Mouse (Mus musculus): Measurements from ENCODE around the gene Otof. TPM values are rescaled to one million over a fixed set of nuclear protein-coding genes. Genes with fewer than 3 reads are reported as not detected.

Gene Otof
- polyA plus RNA-seq, 1 experiment from 2014 or later: 0.20 TPM

- Histone ChIP-seq H3K27ac (no peak overlapping the region), H3K4me2 (replicated peaks) (no peak overlapping the region), H3K4me3 (no peak overlapping the region), H3K36me3 (no peaks in the 10 kb centered on the region), H3K27me3 (replicated peaks) (no peaks in the 10 kb centered on the region), H3K4me1 (no peaks in the 10 kb centered on the region), H3K9ac (no peak overlapping the region), H3K9me3 (no peaks in the 10 kb centered on the region)
- no peak for ATAC-seq (ENCODE audit: low FRiP score, low read depth)
- WGBS: 83% methylated on average over 4 of the region's 4 CpGs
Observed at GRCm38 (mm10) chr5:30423121-30423520, 38.6 kb downstream of the Otof start.

GRCm38 (mm10) chr5:30416665-30417064, 45.1 kb downstream of the Otof start:
- H3K4me2 ChIP-seq (replicated peaks): no peak overlapping the region
- H3K9ac ChIP-seq: no peak overlapping the region
- no peaks in the 10 kb centered on the region for H3K27me3 ChIP-seq (replicated peaks)
- no peak overlapping the region for H3K4me3 ChIP-seq
- ATAC-seq (ENCODE audit: low FRiP score, low read depth): no peak
- no peak overlapping the region for H3K27ac ChIP-seq
- H3K4me1 ChIP-seq: no peaks in the 10 kb centered on the region
- no peaks in the 10 kb centered on the region for H3K36me3 ChIP-seq
- no peaks in the 10 kb centered on the region for H3K9me3 ChIP-seq
- 28% methylated on average over 5 of the region's 5 CpGs for WGBS

GRCm38 (mm10) chr5:30415876-30416275, 45.9 kb downstream of the Otof start:
- WGBS: 63% methylated on average over 4 of the region's 4 CpGs
- no peak overlapping the region for H3K27ac ChIP-seq
- no peak for ATAC-seq (ENCODE audit: low FRiP score, low read depth)

GRCm38 (mm10) chr5:30415381-30415780, 46.4 kb downstream of the Otof start:
- Histone ChIP-seq H3K4me1 (no peaks in the 10 kb centered on the region), H3K36me3 (no peaks in the 10 kb centered on the region), H3K4me2 (replicated peaks) (no peak overlapping the region), H3K4me3 (no peak overlapping the region), H3K27ac (no peak overlapping the region), H3K9me3 (no peaks in the 10 kb centered on the region), H3K9ac (no peak overlapping the region), H3K27me3 (replicated peaks) (no peaks in the 10 kb centered on the region)
- ATAC-seq (ENCODE audit: low FRiP score, low read depth): no peak
- 74% methylated on average over 2 of the region's 2 CpGs for WGBS

More at GRCm38 (mm10) chr5:30415876-30416275, 45.9 kb downstream of the Otof start:
- no peaks in the 10 kb centered on the region for H3K9me3 ChIP-seq
- H3K9ac ChIP-seq: no peak overlapping the region
- H3K36me3 ChIP-seq: no peaks in the 10 kb centered on the region
- no peaks in the 10 kb centered on the region for H3K4me1 ChIP-seq
- H3K4me2 ChIP-seq (replicated peaks): no peak overlapping the region
- no peak overlapping the region for H3K4me3 ChIP-seq
- H3K27me3 ChIP-seq (replicated peaks): no peaks in the 10 kb centered on the region

- Histone ChIP-seq H3K27ac (no peak overlapping the region), H3K4me2 (replicated peaks) (no peak overlapping the region), H3K4me3 (no peak overlapping the region), H3K36me3 (no peaks in the 10 kb centered on the region), H3K4me1 (peaks cover 5% of the 10 kb centered on the region; the same call in 1 of the 2 replicates), H3K27me3 (replicated peaks) (no peaks in the 10 kb centered on the region), H3K9ac (no peak overlapping the region), H3K9me3 (no peaks in the 10 kb centered on the region)
- ATAC-seq (ENCODE audit: low FRiP score, low read depth): no peak
- WGBS: 65% methylated on average over 10 of the region's 10 CpGs
Observed at GRCm38 (mm10) chr5:30411524-30411923, 50.2 kb downstream of the Otof start.

GRCm38 (mm10) chr5:30406876-30407275, 54.9 kb downstream of the Otof start:
- H3K27me3 ChIP-seq (replicated peaks): no peaks in the 10 kb centered on the region
- no peaks in the 10 kb centered on the region for H3K36me3 ChIP-seq
- 15% methylated on average over 9 of the region's 9 CpGs for WGBS
- no peak overlapping the region for H3K9ac ChIP-seq
- H3K4me3 ChIP-seq: no peak overlapping the region
- peaks cover 5% of the 10 kb centered on the region; the same call in 1 of the 2 replicates for H3K4me1 ChIP-seq
- H3K27ac ChIP-seq: no peak overlapping the region
- no peak for ATAC-seq (ENCODE audit: low FRiP score, low read depth)
- H3K9me3 ChIP-seq: no peaks in the 10 kb centered on the region
- peak overlapping the region; percentile 41; the same call in 1 of the 2 replicates for H3K4me2 ChIP-seq (replicated peaks)

- Histone ChIP-seq H3K9ac (no peak overlapping the region), H3K27me3 (replicated peaks) (no peaks in the 10 kb centered on the region), H3K9me3 (no peaks in the 10 kb centered on the region), H3K4me3 (no peak overlapping the region), H3K4me2 (replicated peaks) (no peak overlapping the region), H3K4me1 (peaks cover 2% of the 10 kb centered on the region; the same call in 1 of the 2 replicates), H3K36me3 (no peaks in the 10 kb centered on the region), H3K27ac (no peak overlapping the region)
- no peak for ATAC-seq (ENCODE audit: low FRiP score, low read depth)
- WGBS: 17% methylated on average over 8 of the region's 8 CpGs
Observed at GRCm38 (mm10) chr5:30401165-30401564, 60.6 kb downstream of the Otof start.

- Histone ChIP-seq H3K27me3 (replicated peaks) (no peaks in the 10 kb centered on the region), H3K27ac (no peak overlapping the region), H3K4me1 (peaks cover 2% of the 10 kb centered on the region; the same call in 1 of the 2 replicates), H3K4me2 (replicated peaks) (no peak overlapping the region), H3K9me3 (no peaks in the 10 kb centered on the region), H3K9ac (no peak overlapping the region), H3K36me3 (no peaks in the 10 kb centered on the region), H3K4me3 (no peak overlapping the region)
- ATAC-seq (ENCODE audit: low FRiP score, low read depth): no peak
- 83% methylated on average over 5 of the region's 5 CpGs for WGBS
Observed at GRCm38 (mm10) chr5:30400521-30400920, 61.2 kb downstream of the Otof start.

GRCm38 (mm10) chr5:30391473-30391872, 70.3 kb downstream of the Otof start:
- Histone ChIP-seq H3K9me3 (no peaks in the 10 kb centered on the region), H3K4me2 (replicated peaks) (no peak overlapping the region), H3K4me3 (no peak overlapping the region), H3K27me3 (replicated peaks) (no peaks in the 10 kb centered on the region), H3K4me1 (no peaks in the 10 kb centered on the region), H3K36me3 (no peaks in the 10 kb centered on the region), H3K9ac (no peak overlapping the region), H3K27ac (no peak overlapping the region)
- no peak for ATAC-seq (ENCODE audit: low FRiP score, low read depth)
- WGBS: 28% methylated on average over 7 of the region's 7 CpGs

GRCm38 (mm10) chr5:30389836-30390235, 71.9 kb downstream of the Otof start:
- H3K9ac ChIP-seq: no peak overlapping the region
- 86% methylated on average over 5 of the region's 5 CpGs for WGBS
- H3K4me1 ChIP-seq: no peaks in the 10 kb centered on the region
- no peak overlapping the region for H3K4me3 ChIP-seq
- no peaks in the 10 kb centered on the region for H3K36me3 ChIP-seq
- no peaks in the 10 kb centered on the region for H3K27me3 ChIP-seq (replicated peaks)
- ATAC-seq (ENCODE audit: low FRiP score, low read depth): no peak
- no peak overlapping the region for H3K27ac ChIP-seq
- H3K4me2 ChIP-seq (replicated peaks): no peak overlapping the region
- H3K9me3 ChIP-seq: no peaks in the 10 kb centered on the region

- Histone ChIP-seq H3K36me3 (no peaks in the 10 kb centered on the region), H3K4me1 (no peaks in the 10 kb centered on the region), H3K9ac (no peak overlapping the region), H3K27me3 (replicated peaks) (no peaks in the 10 kb centered on the region), H3K9me3 (no peaks in the 10 kb centered on the region), H3K27ac (no peak overlapping the region), H3K4me3 (no peak overlapping the region), H3K4me2 (replicated peaks) (no peak overlapping the region)
- ATAC-seq (ENCODE audit: low FRiP score, low read depth): no peak
- WGBS: 80% methylated on average over 6 of the region's 6 CpGs
Observed at GRCm38 (mm10) chr5:30387726-30388125, 74.0 kb downstream of the Otof start.

- 72% methylated on average over 7 of the region's 7 CpGs for WGBS
- no peak overlapping the region for H3K9ac ChIP-seq
- H3K27ac ChIP-seq: no peak overlapping the region
- no peak for ATAC-seq (ENCODE audit: low FRiP score, low read depth)
- no peak overlapping the region for H3K4me3 ChIP-seq
- H3K4me2 ChIP-seq (replicated peaks): no peak overlapping the region
- no peaks in the 10 kb centered on the region for H3K4me1 ChIP-seq
- no peaks in the 10 kb centered on the region for H3K9me3 ChIP-seq
- H3K36me3 ChIP-seq: no peaks in the 10 kb centered on the region
- no peaks in the 10 kb centered on the region for H3K27me3 ChIP-seq (replicated peaks)
Observed at GRCm38 (mm10) chr5:30382876-30383275, 78.9 kb downstream of the Otof start.

- 82% methylated on average over 5 of the region's 5 CpGs for WGBS
- Histone ChIP-seq H3K4me1 (no peaks in the 10 kb centered on the region), H3K36me3 (no peaks in the 10 kb centered on the region), H3K27ac (no peak overlapping the region), H3K27me3 (replicated peaks) (no peaks in the 10 kb centered on the region), H3K4me2 (replicated peaks) (no peak overlapping the region), H3K4me3 (no peak overlapping the region), H3K9me3 (no peaks in the 10 kb centered on the region), H3K9ac (no peak overlapping the region)
- no peak for ATAC-seq (ENCODE audit: low FRiP score, low read depth)
Observed at GRCm38 (mm10) chr5:30369426-30369825, 92.3 kb downstream of the Otof start.

Measured in neural tube, embryonic 12.5 days (tissue).